Mouse (Mus musculus) brain, embryonic 14.5 days (tissue): ENCODE measurements around the gene Flad1.
"Not testable (repeated sequence)": the region's sequence is repeated elsewhere in the genome, so short reads cannot be mapped to it uniquely, and the experiment has no call there.

ENCODE experiments used
- CTCF ChIP-seq: fragments of 200-500 bp; IDR thresholded peaks from 2 replicates; pipeline ENCODE4 v1.5.1; 2012; ENCODE audit warnings: inconsistent platforms, mild to moderate bottlenecking, moderate library complexity, borderline replicate concordance; ENCODE audit not compliant: insufficient read depth, insufficient read length; ENCODE audit errors: extremely low read depth
- POLR2A ChIP-seq: fragments of 200-500 bp; IDR thresholded peaks from 2 replicates; pipeline ENCODE4 v1.6.1; 2012; ENCODE audit warnings: mild to moderate bottlenecking, inconsistent platforms, borderline replicate concordance; ENCODE audit not compliant: poor library complexity, insufficient read depth, insufficient read length, severe bottlenecking; ENCODE audit errors: extremely low read depth

DNA sequence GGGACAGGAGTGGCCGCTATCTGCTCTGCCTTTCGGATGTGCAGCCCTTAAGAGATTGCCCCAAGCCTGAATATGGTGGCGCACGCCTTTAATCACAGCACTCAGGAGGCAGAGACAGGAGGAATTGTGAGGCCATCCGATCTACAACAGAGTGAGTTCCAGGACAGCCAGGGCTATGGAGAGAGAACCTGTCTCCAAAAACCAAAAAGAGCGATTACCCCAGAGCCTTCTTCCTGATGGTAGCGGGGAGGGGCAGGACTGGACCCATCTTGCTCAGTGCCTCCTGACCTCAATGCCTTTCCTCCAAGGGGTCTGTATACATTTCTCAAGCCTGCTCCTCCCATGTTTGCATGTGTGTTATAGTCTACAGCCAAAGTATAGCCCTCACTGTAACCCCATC is 17.4 kb upstream of the Flad1 start:
- TF ChIP-seq POLR2A, CTCF: not testable (repeated sequence)
